Mouse (Mus musculus) kidney, postnatal 10 days (tissue): ENCODE data around the gene Copb1.
"Not testable (repeated sequence)": the region's sequence is repeated elsewhere in the genome, so short reads cannot be mapped to it uniquely, and the experiment has no call there.

Source experiments
- DNase-seq: peaks from one replicate; pipeline ENCODE4 v3.0.0; 2021; ENCODE audit warnings: mixed read lengths

The Copb1 gene

GRCm38 (mm10) chr7:114214385-114214784 lies 40.1 kb downstream of the Copb1 start:
- no peak for DNase-seq

DNA sequence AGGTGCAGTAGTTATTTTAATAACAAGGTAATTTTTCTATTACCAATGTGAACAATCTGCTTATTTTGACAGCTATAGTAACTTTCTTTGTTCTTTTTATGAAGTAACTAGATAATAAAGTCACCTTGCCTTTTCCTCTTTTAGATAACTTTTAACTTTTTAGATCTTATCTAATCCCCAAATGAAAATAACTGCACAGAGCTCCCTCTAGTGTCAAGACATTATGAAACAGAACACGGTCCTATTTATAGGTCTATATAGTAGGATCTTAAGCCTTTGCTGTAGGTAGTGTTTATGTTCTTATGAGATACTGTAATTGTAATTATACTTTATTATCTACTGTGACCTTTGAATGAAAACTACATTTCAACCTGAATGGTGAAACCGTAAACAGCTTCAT lies 41.0 kb downstream of the Copb1 start:
- no peak for DNase-seq

GRCm38 (mm10) chr7:114210618-114211017 lies 43.9 kb downstream of the Copb1 start:
- DNase-seq, result no peak

- DNase-seq, result no peak
Observed at GRCm38 (mm10) chr7:114209841-114210240, 44.7 kb downstream of the Copb1 start.

GRCm38 (mm10) chr7:114203491-114204359 lies 50.8 kb downstream of the Copb1 start:
- peak; percentile 61 for DNase-seq

- DNase-seq, result no peak
Observed at GRCm38 (mm10) chr7:114202972-114203404, 51.5 kb downstream of the Copb1 start.

DNA sequence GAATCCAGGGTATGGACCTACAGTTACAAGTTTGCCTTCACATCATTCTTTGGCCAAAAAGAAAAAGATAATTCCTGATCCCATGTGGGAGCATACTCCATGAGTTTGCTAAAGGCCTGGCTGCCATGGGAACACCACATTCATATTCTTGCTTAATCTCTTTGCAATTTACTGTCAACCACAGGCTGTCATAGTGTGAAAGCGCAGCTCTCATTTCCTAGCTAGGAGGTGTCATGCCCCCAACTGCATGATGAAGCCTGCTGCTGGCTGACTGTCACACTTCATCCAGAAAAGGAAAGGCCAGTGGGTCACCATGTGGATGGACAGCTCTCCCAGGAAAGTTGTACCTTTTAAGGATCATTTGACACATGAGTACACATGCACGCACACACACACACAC lies 53.9 kb downstream of the Copb1 start:
- no peak for DNase-seq

- DNase-seq, result no peak
Observed at GRCm38 (mm10) chr7:114199428-114200110, 54.9 kb downstream of the Copb1 start.

GRCm38 (mm10) chr7:114198252-114198651 lies 56.3 kb downstream of the Copb1 start:
- no peak for DNase-seq

GRCm38 (mm10) chr7:114196588-114196987 lies 57.9 kb downstream of the Copb1 start:
- not testable (repeated sequence) for DNase-seq

- DNase-seq, result not testable (repeated sequence)
Observed at GRCm38 (mm10) chr7:114194788-114195187, 59.7 kb downstream of the Copb1 start.

DNA sequence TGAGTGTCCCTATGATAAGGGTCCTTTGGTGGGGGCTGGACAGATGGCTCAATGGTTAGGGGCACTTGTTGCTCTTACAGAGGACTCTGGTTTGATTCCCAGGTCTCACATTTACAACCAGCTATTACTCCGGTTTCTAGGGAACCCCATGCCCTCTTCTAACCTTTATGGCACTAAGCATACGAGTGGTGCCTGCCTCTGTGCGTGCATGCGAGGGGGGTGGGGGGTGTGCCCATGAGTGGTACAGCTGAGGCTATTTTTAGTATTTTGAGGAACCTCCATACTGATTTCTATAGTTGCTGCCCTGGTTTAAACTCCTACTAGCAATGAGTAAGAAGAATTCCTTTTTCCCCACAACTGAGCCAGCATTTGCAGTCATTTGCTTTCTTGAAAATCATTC lies 60.3 kb downstream of the Copb1 start:
- no peak for DNase-seq

- no peak for DNase-seq
Observed at GRCm38 (mm10) chr7:114193284-114194067, 61.0 kb downstream of the Copb1 start.

DNA sequence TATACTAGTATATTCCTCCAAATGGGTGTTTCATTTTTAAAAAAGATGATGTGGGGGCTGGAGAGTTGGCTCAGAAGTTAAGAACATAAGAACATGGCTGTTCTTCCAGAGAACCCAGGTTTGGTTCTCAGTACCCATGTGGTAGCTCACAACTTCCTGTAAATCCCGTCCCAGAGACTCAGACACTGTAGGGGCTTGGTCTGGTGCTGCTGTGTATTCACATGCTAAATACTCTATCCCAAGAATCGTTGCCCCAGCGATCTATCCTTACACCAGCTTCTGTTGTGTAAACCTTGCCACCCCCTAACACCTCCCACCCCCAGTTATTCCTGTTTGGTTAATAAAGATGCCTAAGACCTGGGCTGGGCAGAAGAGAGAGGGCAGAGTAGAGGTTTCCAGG lies 61.9 kb downstream of the Copb1 start:
- DNase-seq, result no peak

DNA sequence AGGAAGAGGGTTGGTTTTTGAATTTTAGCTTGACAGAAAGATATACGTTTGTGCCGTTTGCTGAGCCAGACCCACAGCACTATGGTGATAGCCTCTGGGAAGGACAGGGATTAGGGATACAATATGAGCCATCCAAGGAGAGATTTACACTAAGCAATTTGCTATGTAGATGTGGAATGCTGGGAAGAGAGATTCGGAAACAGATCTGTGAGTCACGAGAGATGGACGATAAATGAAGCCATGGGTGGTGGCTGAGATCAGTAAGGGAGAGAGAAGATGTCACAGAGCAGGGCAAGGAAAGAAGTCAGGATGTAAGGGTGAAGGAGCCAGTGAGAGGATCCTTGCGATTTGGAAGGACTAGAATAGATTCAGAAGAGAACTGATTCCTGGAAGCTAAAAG lies 71.1 kb downstream of the Copb1 start:
- no peak for DNase-seq

DNA sequence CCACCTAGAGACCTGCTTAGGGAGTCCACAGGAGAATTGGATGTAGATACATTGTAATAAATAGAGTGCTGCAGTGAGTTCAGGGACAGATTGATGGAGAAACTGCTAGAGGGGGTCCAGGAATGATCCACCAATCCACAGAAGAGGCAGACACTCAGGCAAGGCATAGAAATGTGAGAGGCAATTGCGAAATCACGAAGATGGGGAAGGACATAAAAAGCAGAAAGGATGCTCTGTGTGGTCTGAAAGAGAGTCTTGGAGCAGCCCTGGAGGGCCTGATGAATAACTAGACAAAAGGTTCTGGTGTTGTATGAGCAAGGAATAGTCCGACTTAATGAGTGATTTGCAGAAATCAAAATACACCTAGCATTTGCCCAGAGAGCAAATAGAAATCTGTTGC lies 71.8 kb downstream of the Copb1 start:
- DNase-seq, result no peak

DNA sequence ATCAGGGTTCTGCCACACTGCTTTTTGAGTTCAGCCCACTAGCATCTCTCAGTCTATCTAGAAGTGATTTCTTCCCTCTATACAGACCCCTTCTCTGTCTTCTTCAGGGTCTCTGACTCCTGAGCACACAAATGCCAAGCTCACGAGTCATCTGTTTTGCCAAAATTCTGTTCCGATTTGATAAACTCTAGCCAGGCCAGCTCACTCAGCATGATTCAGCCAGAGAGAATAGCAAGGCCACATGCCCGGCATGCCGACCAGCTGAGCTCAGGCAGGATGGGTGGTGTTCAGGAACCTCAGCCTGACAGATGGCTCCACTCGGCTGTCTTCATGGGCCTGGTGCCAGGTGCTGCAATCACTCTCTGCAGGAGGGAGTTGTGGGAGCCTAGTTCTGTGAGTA lies 73.1 kb downstream of the Copb1 start:
- DNase-seq, result peak; percentile 92

DNA sequence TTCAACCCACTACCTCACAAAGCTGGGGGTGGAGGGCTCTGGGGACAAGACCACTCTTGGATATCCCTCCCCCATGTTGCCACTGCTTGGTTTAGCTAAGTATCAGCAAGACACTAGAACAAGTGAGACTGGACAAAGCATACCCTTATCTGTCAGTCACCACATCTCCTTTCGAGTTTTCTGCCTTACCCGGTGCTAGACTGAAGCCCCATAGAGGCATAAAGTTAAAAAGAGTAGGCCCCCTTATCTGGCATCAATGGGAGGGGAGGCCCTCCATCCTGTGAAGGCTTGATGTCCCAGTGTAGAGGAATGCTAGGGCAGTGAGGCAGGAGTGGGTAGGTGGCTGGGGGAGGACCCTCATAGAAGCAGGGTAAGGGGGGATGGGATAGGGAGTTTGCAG lies 77.9 kb downstream of the Copb1 start:
- no peak for DNase-seq

GRCm38 (mm10) chr7:114171354-114172097 lies 83.0 kb downstream of the Copb1 start:
- peak; percentile 43 for DNase-seq

GRCm38 (mm10) chr7:114169996-114170395 lies 84.5 kb downstream of the Copb1 start:
- peak; percentile 27 for DNase-seq

GRCm38 (mm10) chr7:114169381-114169780 lies 85.1 kb downstream of the Copb1 start:
- peak; percentile 14 for DNase-seq
